Mouse (Mus musculus): ENCODE results near the gene Slc37a1. TPM values are rescaled to one million over a fixed set of nuclear protein-coding genes. Genes with fewer than 3 reads are reported as not detected.

The Slc37a1 gene
- total and polyA plus RNA-seq, 3 experiments: 1.9 to 6.6 (median 2.2) TPM

DNA sequence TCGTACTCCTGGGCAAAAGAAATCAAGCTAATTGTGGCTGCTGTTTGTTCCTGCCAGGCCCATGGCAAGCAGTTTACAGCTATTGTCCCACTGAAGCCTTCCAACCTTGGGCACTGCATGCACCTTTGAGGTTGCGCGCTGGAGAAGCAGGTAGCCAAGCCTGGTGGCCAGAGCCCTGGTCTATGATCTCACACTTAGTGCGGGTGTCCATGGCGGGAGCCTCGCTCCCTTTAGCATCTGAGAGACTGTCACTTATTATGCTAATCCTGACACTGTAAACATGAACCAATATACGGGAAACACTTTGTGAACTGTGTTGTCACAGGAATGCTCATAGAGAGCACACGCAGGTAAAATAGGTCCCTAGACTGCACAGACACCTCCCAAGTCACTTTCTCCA, 13.0 kb upstream of the Slc37a1 start:
- Histone ChIP-seq H3K4me2 (ENCODE audit: insufficient read depth, low read depth, poor library complexity, severe bottlenecking) (no peak overlapping the region), H3K27ac (ENCODE audit: insufficient read depth, low read depth) (no peak overlapping the region), H3K9me3 (replicated peaks; ENCODE audit: low read length) (peaks cover 2% of the 10 kb centered on the region), H3K79me2 (replicated peaks; ENCODE audit: control insufficient read depth, extremely low read depth, insufficient read depth, poor library complexity, severe bottlenecking) (no peaks in the 10 kb centered on the region), H3K4me1 (ENCODE audit: control insufficient read depth in 1 of 2, insufficient read depth in 2 of 2) (peaks cover 2 to 5% of the 10 kb centered on the region in 2 experiments; a peak in 2 of 4 replicates), H3K4me3 (replicated peaks in 1 of 3; ENCODE audit: low read depth in 2 of 3, low read length in 2 of 3, poor library complexity in 1 of 3) (no peak overlapping the region), H3K36me3 (replicated peaks in 1 of 2; ENCODE audit: control insufficient read depth in 1 of 2, insufficient read depth in 1 of 2, low read length in 1 of 2) (no peaks in the 10 kb centered on the region), H3K9ac (ENCODE audit: insufficient read depth, low read depth) (no peak overlapping the region), H3K27me3 (replicated peaks) (peaks cover 8% of the 10 kb centered on the region)
- TF ChIP-seq ZKSCAN1 (IDR thresholded peaks at IDR 0.05; ENCODE audit: borderline replicate concordance, low read depth, low read length): no peak
- no peak for DNase-seq (ENCODE audit: extremely low read depth)
- in situ Hi-C loops (cut with MboI; ENCODE audit: low pct_ligation_motif_present, low pct_unique_long_range_greater_than_20kb, low sequenced_read_pairs) (no loop called here), dilution Hi-C loops (cut with MboI; ENCODE audit: extremely low pct_ligation_motif_present, extremely low pct_unique_long_range_greater_than_20kb, low sequenced_read_pairs) (no loop called here)

DNA sequence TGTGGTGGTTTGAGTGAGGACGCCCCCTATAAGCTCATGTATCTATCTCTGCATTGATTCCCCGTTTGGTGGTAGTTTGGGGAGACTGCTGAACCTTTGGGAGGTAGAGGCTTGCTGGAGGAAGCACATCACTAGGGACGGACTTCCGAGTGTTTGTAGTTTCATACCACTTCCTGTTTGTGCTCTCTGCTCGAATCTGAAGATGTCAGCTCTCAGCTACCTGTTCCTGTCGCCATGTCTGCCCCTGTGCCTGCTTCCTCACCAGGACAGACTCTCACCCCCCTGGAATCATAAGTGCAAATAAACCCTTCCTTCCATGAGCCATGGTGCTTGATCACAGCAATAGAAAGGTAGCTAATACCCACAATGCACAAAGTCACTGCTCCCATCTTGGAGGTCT, 11.4 kb upstream of the Slc37a1 start:
- dilution Hi-C loops (cut with MboI; ENCODE audit: extremely low pct_ligation_motif_present, extremely low pct_unique_long_range_greater_than_20kb, low sequenced_read_pairs) (no loop called here), in situ Hi-C loops (cut with MboI; ENCODE audit: low pct_ligation_motif_present, low pct_unique_long_range_greater_than_20kb, low sequenced_read_pairs) (no loop called here)
- Histone ChIP-seq H3K4me3 (replicated peaks in 1 of 3; ENCODE audit: low read depth in 2 of 3, low read length in 2 of 3, poor library complexity in 1 of 3) (no peak overlapping the region), H3K9ac (ENCODE audit: insufficient read depth, low read depth) (no peak overlapping the region), H3K36me3 (replicated peaks in 1 of 2; ENCODE audit: control insufficient read depth in 1 of 2, insufficient read depth in 1 of 2, low read length in 1 of 2) (no peaks in the 10 kb centered on the region), H3K9me3 (replicated peaks; ENCODE audit: low read length) (peaks cover under 1% of the 10 kb centered on the region), H3K4me2 (ENCODE audit: insufficient read depth, low read depth, poor library complexity, severe bottlenecking) (no peak overlapping the region), H3K27me3 (replicated peaks) (peaks cover 11% of the 10 kb centered on the region), H3K79me2 (replicated peaks; ENCODE audit: control insufficient read depth, extremely low read depth, insufficient read depth, poor library complexity, severe bottlenecking) (no peaks in the 10 kb centered on the region), H3K27ac (ENCODE audit: insufficient read depth, low read depth) (no peak overlapping the region), H3K4me1 (ENCODE audit: control insufficient read depth in 1 of 2, insufficient read depth in 2 of 2) (peaks cover 3 to 5% of the 10 kb centered on the region in 2 experiments; a peak in 2 of 4 replicates)
- DNase-seq (ENCODE audit: extremely low read depth): no peak
- TF ChIP-seq RCOR1 (conservative IDR thresholded peaks at IDR 0.05; ENCODE audit: low read depth, low read length) (no peak), ELF1 (IDR thresholded peaks at IDR 0.05; ENCODE audit: low read depth, low read length) (no peak), ETS1 (conservative IDR thresholded peaks at IDR 0.05; ENCODE audit: low read depth, low read length) (no peak), CHD2 (IDR thresholded peaks at IDR 0.05; ENCODE audit: low read length) (no peak), MAX (IDR thresholded peaks at IDR 0.05; ENCODE audit: low read length) (no peak), JUN (IDR thresholded peaks at IDR 0.05; ENCODE audit: insufficient read depth, low read depth, low read length) (no peak), PAX5 (IDR thresholded peaks at IDR 0.05; ENCODE audit: low read length) (no peak), NELFE (IDR thresholded peaks at IDR 0.05; ENCODE audit: low read depth, low read length) (no peak), ZNF384 (IDR thresholded peaks at IDR 0.05; ENCODE audit: low read depth, low read length) (no peak), RAD21 (IDR thresholded peaks at IDR 0.05; ENCODE audit: low read depth, low read length) (no peak), IRF4 (IDR thresholded peaks at IDR 0.05; ENCODE audit: low read depth, low read length) (no peak), JUND (conservative IDR thresholded peaks at IDR 0.05; ENCODE audit: low read depth, low read length) (no peak), ZMIZ1 (IDR thresholded peaks at IDR 0.05; ENCODE audit: low read depth, low read length) (no peak), CHD1 (IDR thresholded peaks at IDR 0.05; ENCODE audit: low read depth, low read length) (no peak), USF1 (IDR thresholded peaks at IDR 0.05; ENCODE audit: low read depth, low read length) (no peak)
